Mouse (Mus musculus) cerebellum, adult 9-10 months (tissue): ENCODE measurements around the gene Ap1s2.

Experiments used
- DNase-seq: peaks from one replicate; pipeline ENCODE4 v3.0.0; 2022

Gene Ap1s2

DNA sequence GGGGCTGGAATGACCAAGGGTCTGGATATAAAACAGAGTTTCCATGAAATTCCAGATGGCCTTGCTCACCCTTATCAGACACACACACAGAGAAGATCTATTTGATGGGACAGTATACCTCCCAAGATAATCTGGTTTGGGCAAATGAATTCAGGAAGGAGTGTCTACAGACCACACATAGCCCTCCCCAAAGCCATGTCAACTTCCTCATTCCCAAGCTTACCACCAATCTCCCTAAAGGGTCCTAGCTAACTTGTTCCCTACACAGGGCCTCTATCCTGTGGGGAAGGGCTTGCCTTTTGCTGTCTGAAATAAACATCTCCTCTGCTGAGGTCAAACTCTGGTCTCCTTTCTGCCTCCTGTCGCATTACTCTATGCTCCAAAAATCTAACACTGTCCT lies 72.3 kb downstream of the Ap1s2 start:
- no peak for DNase-seq

- no peak for DNase-seq
Observed at GRCm38 (mm10) chrX:163981500-163981899, 72.7 kb downstream of the Ap1s2 start.

GRCm38 (mm10) chrX:163982129-163982528 lies 73.3 kb downstream of the Ap1s2 start:
- no peak for DNase-seq
